Comparison of ENCODE assay signal across 20 mouse cellular contexts in the genomic region with DNA sequence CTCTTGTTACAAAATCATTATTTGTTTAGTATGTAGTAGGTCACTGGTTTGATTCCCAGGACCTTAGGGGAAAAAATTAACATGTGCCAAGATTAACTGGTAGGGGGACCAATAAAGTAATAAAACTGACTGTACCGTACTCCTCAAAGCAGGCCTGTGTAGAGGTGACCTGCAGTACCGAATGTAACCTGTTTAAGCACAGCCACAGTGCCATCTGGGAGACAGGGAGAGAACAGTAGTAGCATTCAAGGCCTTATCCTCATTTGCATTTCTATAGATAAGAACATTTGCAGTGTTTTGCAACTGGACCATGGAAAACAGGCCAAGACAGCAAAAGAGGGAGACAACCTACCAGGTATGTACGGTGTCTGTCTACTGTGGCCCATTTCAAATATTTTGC. TPM values are rescaled to one million over a fixed set of nuclear protein-coding genes. Genes with fewer than 3 reads are reported as not detected.
A peak's percentile ranks its signal among the peaks of the same experiment; 100 is the strongest.
DNase-seq lines count a peak whose midpoint lies in the region; ATAC-seq and TF ChIP-seq lines count a peak whose summit lies in the region.
"Had no signal": no experiment of that assay in that cellular context is flagged by ENCODE, and none has a peak within 500 bp of the region (broad histone marks: within the 10 kb centered on the region; RNA-seq: fewer than 3 reads in every experiment).

No protein-coding gene starts in this region.

- H3K9me3 ChIP-seq in forebrain, embryonic 11.5 days (ENCODE audit: control insufficient read depth, low read length), result no peaks in the 10 kb centered on the region
- no peaks in the 10 kb centered on the region for H3K9me3 ChIP-seq in forebrain, embryonic 15.5 days
- H3K9me3 ChIP-seq in lung, embryonic 14.5 days (ENCODE audit: low read depth, low read length), result no peaks in the 10 kb centered on the region
- H3K9me3 ChIP-seq: embryonic facial prominence, embryonic 10.5 days; G1E had no signal

- no peak overlapping the region for H3K9ac ChIP-seq in forebrain, embryonic 11.5 days (ENCODE audit: low read length)
- H3K9ac ChIP-seq in forebrain, embryonic 15.5 days (replicated peaks), result no peak overlapping the region
- no peak overlapping the region for H3K9ac ChIP-seq in lung, embryonic 14.5 days
- H3K9ac ChIP-seq: heart, embryonic 13.5 days; neural tube, embryonic 13.5 days had no signal

- H3K4me1 ChIP-seq in forebrain, embryonic 11.5 days (replicated peaks; ENCODE audit: control insufficient read depth, insufficient read depth, low read length), result no peaks in the 10 kb centered on the region
- peaks cover 17% of the 10 kb centered on the region for H3K4me1 ChIP-seq in forebrain, embryonic 15.5 days
- no peaks in the 10 kb centered on the region for H3K4me1 ChIP-seq in lung, embryonic 14.5 days (ENCODE audit: insufficient read depth)
- H3K4me1 ChIP-seq: embryonic facial prominence, embryonic 10.5 days; heart, embryonic 13.5 days; neural tube, embryonic 13.5 days had no signal

- intact Hi-C loops in heart, postnatal 14 days (cut with DNase I), result no loop called here

- H3K36me3 ChIP-seq in forebrain, embryonic 11.5 days (ENCODE audit: control insufficient read depth, insufficient read depth, low read length), result no peaks in the 10 kb centered on the region
- no peaks in the 10 kb centered on the region for H3K36me3 ChIP-seq in forebrain, embryonic 15.5 days
- no peaks in the 10 kb centered on the region for H3K36me3 ChIP-seq in lung, embryonic 14.5 days (ENCODE audit: insufficient read depth)
- H3K36me3 ChIP-seq: embryonic facial prominence, embryonic 10.5 days; G1E; heart, embryonic 13.5 days; neural tube, embryonic 13.5 days had no signal

- no peak overlapping the region for H3K4me2 ChIP-seq in forebrain, embryonic 11.5 days (ENCODE audit: low read depth, low read length, severe bottlenecking)
- H3K4me2 ChIP-seq in forebrain, embryonic 15.5 days (replicated peaks), result no peak overlapping the region
- H3K4me2 ChIP-seq in lung, embryonic 14.5 days, result no peak overlapping the region
- H3K4me2 ChIP-seq: heart, embryonic 13.5 days; neural tube, embryonic 13.5 days had no signal

- TF ChIP-seq CTCF in lung, embryonic 14.5 days (IDR thresholded peaks at IDR 0.05; ENCODE audit: low read depth), result peak; percentile 7; the same call in 1 of the 2 replicates

- H3K27ac ChIP-seq in forebrain, embryonic 11.5 days (ENCODE audit: low read depth, low read length), result no peak overlapping the region
- H3K27ac ChIP-seq in forebrain, embryonic 15.5 days (replicated peaks), result no peak overlapping the region
- no peak overlapping the region for H3K27ac ChIP-seq in lung, embryonic 14.5 days (ENCODE audit: low read depth)
- H3K27ac ChIP-seq: embryonic facial prominence, embryonic 10.5 days; heart, embryonic 13.5 days; neural tube, embryonic 13.5 days had no signal

- DNase-seq in forebrain, embryonic 11.5 days (ENCODE audit: low spot score), result no peak
- no peak for DNase-seq in lung, embryonic 14.5 days
- DNase-seq in lung, postnatal 4 days, result no peak
- peak; percentile 17 for DNase-seq in MN1 (ENCODE audit: low spot score)
- DNase-seq in thymus, postnatal 0 days (ENCODE audit: low spot score), result no peak
- no peak for DNase-seq in heart, postnatal 14 days
- DNase-seq: adrenal gland, postnatal 14 days; cerebellum, adult 9-10 months; kidney, adult 18-20 months; kidney, postnatal 25 days; liver; thymus, postnatal 36 days had no signal

- no peaks in the 10 kb centered on the region for H3K27me3 ChIP-seq in forebrain, embryonic 11.5 days (ENCODE audit: control insufficient read depth, insufficient read depth, low read length)
- H3K27me3 ChIP-seq in forebrain, embryonic 15.5 days, result no peaks in the 10 kb centered on the region
- H3K27me3 ChIP-seq in lung, embryonic 14.5 days (ENCODE audit: insufficient read depth, low read length), result no peaks in the 10 kb centered on the region
- H3K27me3 ChIP-seq: heart, embryonic 13.5 days; neural tube, embryonic 13.5 days had no signal

- WGBS in forebrain, embryonic 11.5 days, result 51% methylated on average over 3 of the region's 3 CpGs
- WGBS in forebrain, embryonic 15.5 days, result 18% methylated on average over 3 of the region's 3 CpGs
- WGBS in lung, embryonic 14.5 days, result 75% methylated on average over 3 of the region's 3 CpGs

- ATAC-seq in forebrain, embryonic 11.5 days (replicated peaks; ENCODE audit: low FRiP score), result 0 out of 2 replicates have a peak, but pooled peaks have one; percentile 42
- ATAC-seq in forebrain, embryonic 15.5 days (replicated peaks), result no peak; the same call in 1 of the 2 replicates
- no peak for ATAC-seq in lung, embryonic 14.5 days (ENCODE audit: insufficient read depth)
- ATAC-seq in megakaryocyte-erythroid progenitor cell, adult 5-6 weeks (replicated peaks; ENCODE audit: low FRiP score, low TSS enrichment, poor library complexity, severe bottlenecking), result peak; percentile 65; the same call in 1 of the 2 replicates
- ATAC-seq: lung, postnatal 0 days had no signal

- no peak overlapping the region for H3K4me3 ChIP-seq in forebrain, embryonic 11.5 days (ENCODE audit: low read depth, low read length)
- H3K4me3 ChIP-seq in forebrain, embryonic 15.5 days, result no peak overlapping the region
- H3K4me3 ChIP-seq in lung, embryonic 14.5 days (ENCODE audit: low read depth, low read length), result no peak overlapping the region
- H3K4me3 ChIP-seq: embryonic facial prominence, embryonic 10.5 days; erythroblast, embryonic 14.5 days; heart, embryonic 13.5 days; neural tube, embryonic 13.5 days had no signal

RNA-seq across cellular contexts. Expression of a gene that starts 7.2 kb away (rescaled TPM):
- polyA plus RNA-seq in forebrain, embryonic 11.5 days (2014; fragmentation: Nextera tagmentation; extraction: Ambion mirVana), result 13.8 and 14.3 TPM in 2 replicates
- 12.0 and 13.4 TPM in 2 replicates for polyA plus RNA-seq in forebrain, embryonic 15.5 days (2015; fragmentation: Nextera tagmentation; extraction: Ambion mirVana)
- 17.2 and 19.6 TPM in 2 replicates for polyA plus RNA-seq in lung, embryonic 14.5 days (2014; fragmentation: Nextera tagmentation; extraction: Ambion mirVana)
- total RNA-seq in megakaryocyte-erythroid progenitor cell, adult 5-6 weeks (2014; fragmentation: Nextera tagmentation), result 35.1 and 43.9 TPM in 2 replicates
- 72.3 and 96.3 TPM in 2 replicates for total RNA-seq in megakaryocyte-erythroid progenitor cell, adult 5-6 weeks (2017)
- 34.7 and 35.7 TPM in 2 replicates for polyA plus RNA-seq in thymus, postnatal 0 days (2015; fragmentation: Nextera tagmentation; extraction: Ambion mirVana)
- total RNA-seq in heart, postnatal 14 days (2021), result 100 to 1,000 TPM; 178 to 179 TPM

RNA-seq across cellular contexts. Expression of a gene that starts 38.8 kb away (rescaled TPM):
- 121 and 129 TPM in 2 replicates for polyA plus RNA-seq in forebrain, embryonic 11.5 days (2014; fragmentation: Nextera tagmentation; extraction: Ambion mirVana)
- polyA plus RNA-seq in forebrain, embryonic 15.5 days (2015; fragmentation: Nextera tagmentation; extraction: Ambion mirVana), result 92.8 and 96.0 TPM in 2 replicates
- 81.3 and 82.7 TPM in 2 replicates for polyA plus RNA-seq in lung, embryonic 14.5 days (2014; fragmentation: Nextera tagmentation; extraction: Ambion mirVana)
- total RNA-seq in megakaryocyte-erythroid progenitor cell, adult 5-6 weeks (2014; fragmentation: Nextera tagmentation), result 73.5 and 91.4 TPM in 2 replicates
- total RNA-seq in megakaryocyte-erythroid progenitor cell, adult 5-6 weeks (2017), result 61.7 and 63.0 TPM in 2 replicates
- polyA plus RNA-seq in thymus, postnatal 0 days (2015; fragmentation: Nextera tagmentation; extraction: Ambion mirVana), result 87.5 and 93.0 TPM in 2 replicates
- 10 to 100 TPM; 30.6 to 31.7 TPM for total RNA-seq in heart, postnatal 14 days (2021)

RNA-seq across cellular contexts. Expression of a gene that starts 59.2 kb away (rescaled TPM):
- 7.6 and 9.6 TPM in 2 replicates for polyA plus RNA-seq in forebrain, embryonic 11.5 days (2014; fragmentation: Nextera tagmentation; extraction: Ambion mirVana)
- 4.3 and 5.0 TPM in 2 replicates for polyA plus RNA-seq in forebrain, embryonic 15.5 days (2015; fragmentation: Nextera tagmentation; extraction: Ambion mirVana)
- 11.3 and 12.3 TPM in 2 replicates for polyA plus RNA-seq in lung, embryonic 14.5 days (2014; fragmentation: Nextera tagmentation; extraction: Ambion mirVana)
- total RNA-seq in megakaryocyte-erythroid progenitor cell, adult 5-6 weeks (2014; fragmentation: Nextera tagmentation), result 29.6 and 42.1 TPM in 2 replicates
- 12.9 and 13.2 TPM in 2 replicates for total RNA-seq in megakaryocyte-erythroid progenitor cell, adult 5-6 weeks (2017)
- 5.1 and 6.3 TPM in 2 replicates for polyA plus RNA-seq in thymus, postnatal 0 days (2015; fragmentation: Nextera tagmentation; extraction: Ambion mirVana)
- total RNA-seq in heart, postnatal 14 days (2021), result 10 to 100 TPM; 15.7 to 16.9 TPM

Comparison
In these comparisons a context has a peak if more than half of its experiments do, and no peak if none do; other contexts are left out.
1. ATAC-seq: peak in forebrain, embryonic 11.5 days (single experiment) and megakaryocyte-erythroid progenitor cell, adult 5-6 weeks (single experiment); none in forebrain, embryonic 15.5 days (single experiment) and lung, embryonic 14.5 days (single experiment).